Mouse (Mus musculus) kidney, adult 2 months (tissue): ENCODE data around the gene Ddx11.
"Not testable (repeated sequence)": the region's sequence is repeated elsewhere in the genome, so short reads cannot be mapped to it uniquely, and the experiment has no call there.

Experiments
- CTCF ChIP-seq: fragments of 200-500 bp; conservative IDR thresholded peaks from 2 replicates; pipeline ENCODE4 v1.5.1; 2011; ENCODE audit warnings: low read depth, mild to moderate bottlenecking, control low read depth, low read length, moderate library complexity, mixed read lengths; ENCODE audit not compliant: insufficient read depth, insufficient read length
- POLR2A ChIP-seq: fragments of 200-500 bp; IDR thresholded peaks from one replicate; pipeline ENCODE4 v1.6.1; 2011; ENCODE audit warnings: low read depth, low read length, control low read depth

DNA sequence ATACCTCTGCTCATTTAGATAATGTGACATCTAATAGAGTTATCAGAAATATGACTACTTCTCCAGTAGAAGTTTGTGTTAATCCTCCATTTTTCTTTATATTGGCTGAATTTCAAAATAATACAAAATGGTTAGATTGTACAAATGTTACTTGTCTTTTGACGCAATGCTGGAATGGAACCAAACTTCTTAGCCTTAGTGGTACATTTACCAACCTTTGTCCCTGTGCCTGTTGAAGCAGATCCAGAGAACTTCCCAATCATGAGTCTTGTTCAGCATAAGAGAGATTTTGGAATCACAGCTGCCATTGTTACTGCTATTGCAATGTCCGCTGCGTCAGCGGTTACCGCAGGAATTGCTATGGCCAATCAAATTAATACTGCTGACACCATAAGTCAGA is 43.8 kb downstream of the Ddx11 start:
- TF ChIP-seq POLR2A, CTCF: not testable (repeated sequence)
